Mouse (Mus musculus): ENCODE results near the gene Clcnka.
A peak's percentile ranks its signal among the peaks of the same experiment; 100 is the strongest.

Gene Clcnka

GRCm38 (mm10) chr4:141398545-141398944 is at the start of gene Clcnka:
Clcnka (minus strand) TSS chr4:141398724.
- DNase-seq, result no peak

GRCm38 (mm10) chr4:141446211-141446610 is 47.7 kb upstream of the Clcnka start:
- DNase-seq, result no peak

- no peak for DNase-seq
These were observed 46.8 kb upstream of the Clcnka start for GRCm38 (mm10) chr4:141445328-141445720.

- peak; percentile 88 for DNase-seq
These were observed 46.2 kb upstream of the Clcnka start, which contains the start of gene Zbtb17 for GRCm38 (mm10) chr4:141444451-141445327. Zbtb17 (plus strand) TSS chr4:141444654.

- DNase-seq, result no peak
These were observed 45.3 kb upstream of the Clcnka start for GRCm38 (mm10) chr4:141443641-141444429.

- no peak for DNase-seq
These were observed 42.4 kb upstream of the Clcnka start for GRCm38 (mm10) chr4:141440877-141441276.

- DNase-seq, result no peak
These were observed 40.7 kb upstream of the Clcnka start for GRCm38 (mm10) chr4:141439083-141439803.

- DNase-seq, result no peak
These were observed 37.5 kb upstream of the Clcnka start, which contains the start of gene Srarp for GRCm38 (mm10) chr4:141435974-141436373. Srarp (minus strand) TSS chr4:141436105.

GRCm38 (mm10) chr4:141433191-141433590 is 34.7 kb upstream of the Clcnka start:
- DNase-seq, result no peak

- no peak for DNase-seq
These were observed 34.1 kb upstream of the Clcnka start for GRCm38 (mm10) chr4:141432666-141433065.

- peak; percentile 52 for DNase-seq
These were observed 32.5 kb upstream of the Clcnka start for GRCm38 (mm10) chr4:141430997-141431396.

- peak; percentile 25 for DNase-seq
These were observed 31.3 kb upstream of the Clcnka start for GRCm38 (mm10) chr4:141429847-141430246.

- DNase-seq, result no peak
These were observed 30.9 kb upstream of the Clcnka start for GRCm38 (mm10) chr4:141429381-141429780.

GRCm38 (mm10) chr4:141427921-141428320 is 29.4 kb upstream of the Clcnka start:
- DNase-seq, result no peak

- DNase-seq, result no peak
These were observed 28.5 kb upstream of the Clcnka start for GRCm38 (mm10) chr4:141426796-141427745.

GRCm38 (mm10) chr4:141425484-141426479 is 27.3 kb upstream of the Clcnka start:
- peak; percentile 63 for DNase-seq

GRCm38 (mm10) chr4:141423691-141424431 is 25.3 kb upstream of the Clcnka start:
- no peak for DNase-seq

- DNase-seq, result no peak
These were observed 24.8 kb upstream of the Clcnka start for GRCm38 (mm10) chr4:141423288-141423687.

GRCm38 (mm10) chr4:141422841-141423240 is 24.3 kb upstream of the Clcnka start:
- DNase-seq, result no peak

GRCm38 (mm10) chr4:141421423-141421822 is 22.9 kb upstream of the Clcnka start:
- DNase-seq, result no peak
